Mouse (Mus musculus) gonadal fat pad, adult 2 months (tissue): ENCODE data around the gene Plekho2. TPM values are rescaled to one million over a fixed set of nuclear protein-coding genes. Genes with fewer than 3 reads are reported as not detected.

Experiments used
- DNase-seq: peaks from one replicate; pipeline ENCODE4 v3.0.0-alpha.2; 2012; ENCODE audit warnings: low read depth
- polyA plus RNA-seq: library from polyadenylated mRNA; depleted of rRNA; stranded (reverse); fragments of >200 nt; gene quantifications from 2 replicates; pipeline ENCODE4 v1.2.3, GENCODE M21; 2012; rRNA removed

Plekho2 gene
- polyA plus RNA-seq, 1 experiment = 23.6 TPM

DNA sequence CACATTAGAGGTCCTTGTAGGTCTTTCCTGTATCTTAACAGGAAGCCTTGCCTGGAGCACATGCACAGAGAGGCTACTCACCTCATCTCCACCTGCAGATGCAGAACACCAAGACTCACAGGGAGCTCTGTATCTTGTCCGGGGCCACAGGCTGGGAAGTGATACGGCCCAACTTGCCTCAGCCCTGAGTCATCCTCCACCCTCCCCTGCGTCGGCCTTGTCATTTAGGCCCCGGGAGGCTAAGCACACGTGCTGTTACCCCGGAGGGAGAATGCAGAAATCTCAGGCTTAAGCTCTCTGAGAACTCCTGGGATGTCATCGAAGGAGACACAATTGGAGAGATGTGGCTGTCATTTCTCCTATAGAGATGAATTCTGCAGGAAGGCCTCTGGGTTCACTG lies 50.2 kb downstream of the Plekho2 start:
- DNase-seq = no peak

DNA sequence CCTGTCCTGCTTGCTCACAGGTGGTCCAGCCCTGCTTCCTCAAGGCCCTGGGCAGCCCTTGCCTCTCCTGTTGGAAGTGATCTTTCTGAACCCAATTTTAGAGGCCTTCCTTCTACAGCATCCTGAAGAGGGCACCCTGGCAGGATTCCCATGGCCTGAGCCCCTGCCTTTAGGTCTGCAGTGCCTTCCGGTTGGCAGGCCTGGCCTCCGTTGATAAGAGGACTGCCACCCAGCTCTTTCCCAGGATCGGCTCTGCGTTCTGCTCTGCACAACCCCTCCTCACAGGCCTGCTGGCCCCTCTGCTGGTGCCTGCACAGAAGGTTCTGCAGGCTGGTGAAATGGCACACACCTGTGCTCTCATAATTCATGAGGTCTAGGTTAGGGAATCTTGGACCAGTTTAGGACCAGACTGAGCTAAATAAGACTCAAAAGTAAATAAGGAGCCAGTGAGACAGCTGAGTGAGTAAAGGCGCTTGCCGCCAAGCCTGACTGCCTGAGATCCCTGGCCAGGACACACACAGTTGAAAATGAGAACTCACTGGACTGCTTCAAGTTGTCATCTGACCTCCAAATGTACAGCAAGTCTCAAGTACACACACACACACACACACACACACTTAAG lies 51.3 kb downstream of the Plekho2 start:
- DNase-seq = no peak

DNA sequence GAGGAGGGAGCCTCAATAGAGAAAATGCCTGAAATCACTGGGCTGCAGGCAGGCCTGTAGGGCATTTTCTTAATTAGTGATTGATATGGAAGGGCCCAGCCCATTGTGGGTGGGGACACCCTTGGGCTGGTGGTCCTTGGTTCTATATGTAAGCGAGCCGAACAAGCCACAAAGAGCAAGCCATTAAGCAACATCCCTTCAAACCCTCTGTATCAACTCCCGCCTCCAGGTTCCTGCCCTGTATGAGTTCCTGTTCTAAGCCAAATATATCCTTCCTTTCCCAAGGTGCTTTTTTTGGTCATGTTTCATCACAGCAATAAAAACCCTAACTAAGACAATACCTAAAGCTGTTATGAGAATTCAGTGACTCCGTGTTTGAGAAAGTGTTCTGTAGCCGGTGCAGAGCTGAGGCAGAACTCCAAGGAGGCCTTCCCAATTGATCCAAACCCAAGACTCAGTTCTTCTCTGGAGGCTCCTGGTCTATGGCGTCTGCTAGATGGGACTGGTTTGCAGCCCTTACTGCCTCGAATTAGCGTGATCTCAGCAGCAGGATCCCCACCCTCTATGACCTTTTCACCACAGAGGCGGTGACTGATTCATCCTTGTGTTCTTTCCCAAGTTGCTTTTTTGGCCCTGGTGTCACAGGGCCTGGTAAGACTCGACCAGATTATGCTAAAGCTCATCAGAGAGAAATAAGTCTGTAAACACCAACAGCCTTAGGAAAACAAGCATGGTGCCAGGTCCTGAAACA lies 54.2 kb downstream of the Plekho2 start:
- no peak for DNase-seq

DNA sequence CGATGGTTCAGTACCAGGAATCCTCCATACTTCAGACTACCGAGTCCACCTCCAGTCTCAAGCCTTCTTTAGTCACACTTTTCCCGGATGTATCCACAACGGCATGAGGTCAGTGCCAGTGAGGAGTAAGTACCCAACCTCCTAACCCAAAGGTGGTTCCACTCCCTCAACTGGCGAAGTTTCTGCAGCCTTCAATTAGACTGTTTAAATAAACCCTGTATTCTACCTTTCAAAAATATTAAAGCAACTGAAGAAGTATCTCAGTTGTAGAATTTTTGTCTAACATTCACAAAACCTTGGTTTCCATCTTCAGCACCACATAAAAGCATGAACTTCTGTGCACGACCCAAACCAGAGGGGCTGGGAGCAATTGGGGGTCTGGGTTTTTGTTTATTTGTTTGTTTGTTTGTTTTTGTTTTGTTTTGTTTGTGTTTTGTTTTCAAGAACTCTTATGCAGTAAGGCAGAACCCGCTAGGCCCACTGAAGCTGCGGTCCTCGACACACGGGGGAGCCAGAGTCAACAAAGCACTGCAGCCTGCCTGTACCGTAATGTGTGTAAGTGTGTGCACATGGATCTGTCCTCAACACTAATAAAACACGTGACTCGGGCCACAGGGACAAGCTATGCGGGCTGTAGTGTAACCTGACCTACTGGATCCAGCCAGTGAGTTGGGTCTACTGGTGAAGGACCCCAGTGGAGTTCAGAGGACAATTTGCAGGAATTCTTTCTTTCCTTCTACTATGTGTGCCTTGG lies 56.1 kb downstream of the Plekho2 start:
- no peak for DNase-seq

DNA sequence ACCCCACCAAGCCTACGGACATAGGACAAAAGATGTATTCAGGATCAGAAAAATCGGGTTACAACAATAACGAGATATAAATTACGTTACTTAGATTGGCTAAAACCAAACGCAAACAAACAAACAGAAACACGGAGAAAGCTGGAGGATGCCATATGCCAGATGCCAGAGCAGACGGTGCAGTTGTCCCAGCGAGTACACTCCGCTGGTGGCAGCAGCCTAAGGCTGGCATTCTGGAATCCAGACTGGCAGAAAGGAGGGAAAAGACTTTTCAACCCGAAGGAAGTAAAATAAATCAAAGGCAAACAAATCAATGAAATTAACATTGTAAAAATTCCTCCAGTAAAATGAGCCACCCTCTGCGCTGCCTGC lies 59.3 kb downstream of the Plekho2 start:
- no peak for DNase-seq

DNA sequence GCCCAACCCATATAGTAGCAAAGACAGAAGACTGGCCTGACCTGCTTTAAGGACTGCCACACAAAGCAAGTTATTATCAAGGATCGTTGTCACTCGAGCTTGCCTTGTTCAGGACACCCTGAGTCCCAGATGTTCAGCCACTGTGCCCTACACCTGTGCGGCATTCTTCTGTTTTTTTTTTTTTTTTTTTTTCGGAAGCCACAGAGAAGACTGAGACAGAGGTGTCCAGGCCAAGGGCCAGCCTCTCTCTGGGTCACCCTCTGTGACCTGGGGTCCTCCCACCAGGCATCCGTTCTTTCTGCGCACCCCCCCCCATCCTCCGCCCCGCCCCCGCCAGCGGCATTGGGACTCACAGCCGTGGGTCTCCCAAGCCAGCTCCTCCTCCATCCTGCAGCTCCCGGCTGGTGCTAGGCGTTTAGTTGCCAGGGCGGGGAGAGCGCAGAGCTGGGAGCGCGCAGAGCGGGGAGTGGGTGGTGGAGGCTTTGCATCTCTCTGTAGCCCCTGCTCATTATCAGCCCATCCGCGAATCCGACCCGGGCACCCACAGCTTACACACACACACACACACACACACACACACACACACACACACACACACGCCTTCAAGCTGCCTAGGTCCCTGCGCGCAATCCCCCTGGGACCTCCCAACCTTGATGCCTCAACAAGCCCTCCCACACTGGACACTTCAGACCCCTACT lies 59.9 kb downstream of the Plekho2 start, which contains the start of gene Ankdd1a:
Ankdd1a (minus strand) TSS at position 387 of the 698 bp plus-strand sequence.
- no peak for DNase-seq

DNA sequence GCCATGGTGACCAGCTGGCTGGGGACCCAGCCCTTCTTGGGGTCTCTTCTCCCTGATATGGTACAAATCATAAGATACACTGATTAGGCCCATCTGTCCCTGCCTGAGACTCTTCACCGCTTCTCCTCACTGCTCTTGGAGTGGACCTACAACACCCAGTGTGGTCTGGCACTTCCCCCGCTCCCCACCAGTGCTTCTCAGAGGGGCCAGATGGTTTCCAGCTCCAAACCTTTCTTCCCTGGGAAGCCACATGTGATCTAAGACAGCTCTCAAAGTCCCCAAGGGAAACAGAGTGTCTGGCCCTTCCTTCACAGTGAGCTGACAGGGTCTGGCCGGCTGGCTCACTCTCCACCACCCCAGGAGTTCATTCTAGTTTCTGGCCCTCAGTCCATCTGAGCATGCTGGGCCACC lies 65.0 kb downstream of the Plekho2 start:
- DNase-seq = no peak

DNA sequence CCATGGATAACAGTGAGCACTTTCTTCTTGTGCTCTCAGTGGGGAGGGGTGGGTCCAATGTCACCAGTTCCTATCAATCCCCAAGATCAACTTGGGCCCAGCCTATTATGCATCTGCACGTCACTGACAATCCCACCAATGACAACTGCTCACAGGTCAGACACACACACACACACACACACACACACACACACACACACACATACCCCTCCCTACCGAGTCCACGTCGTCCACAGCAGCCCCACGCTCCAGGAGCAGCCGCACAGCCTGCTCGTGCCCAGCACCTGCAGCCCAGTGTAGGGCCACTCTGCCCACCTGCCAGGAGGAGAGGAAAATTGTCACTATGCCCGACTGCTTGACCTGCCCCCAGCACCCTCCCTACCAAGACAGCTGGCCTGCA lies 65.4 kb downstream of the Plekho2 start:
- DNase-seq = no peak

DNA sequence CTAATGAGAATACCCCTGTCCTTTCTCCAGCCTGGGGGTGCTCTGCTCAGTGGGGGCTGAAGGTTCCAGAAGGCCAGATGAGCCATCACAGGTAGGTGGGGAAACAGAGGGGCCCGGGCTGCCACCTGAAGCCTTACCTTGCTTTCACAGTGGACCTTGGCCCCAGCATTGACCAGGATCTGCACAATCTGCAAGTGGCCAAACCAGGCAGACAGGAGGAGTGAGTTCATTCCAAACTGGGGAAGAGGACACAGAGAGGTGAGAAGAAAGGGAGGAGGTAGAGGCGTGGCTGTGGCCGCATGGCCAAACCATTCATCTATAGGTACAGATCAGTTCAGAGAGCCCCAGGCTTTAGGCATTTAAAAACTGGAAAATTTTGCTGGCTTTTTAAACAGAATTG lies 67.3 kb downstream of the Plekho2 start:
- DNase-seq = no peak

DNA sequence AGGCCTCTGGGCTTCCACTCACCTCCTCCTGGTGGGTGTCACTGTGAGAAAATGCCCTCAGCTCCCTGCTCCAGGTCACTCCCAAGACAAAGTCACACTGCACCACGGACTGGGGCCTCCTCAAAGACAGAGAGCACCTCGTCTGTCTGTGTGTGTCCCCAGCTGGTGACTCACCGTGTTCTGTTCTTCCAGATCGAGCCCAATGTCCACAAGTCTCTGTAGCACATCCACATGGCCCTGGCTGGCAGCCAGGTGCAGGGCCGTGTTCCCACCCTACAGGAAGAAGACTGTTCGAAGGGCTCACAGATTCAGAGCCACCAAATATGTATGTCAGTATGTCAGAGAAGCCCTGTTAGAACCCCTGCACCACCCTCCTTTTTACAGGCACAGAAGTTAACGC lies 71.4 kb downstream of the Plekho2 start:
- DNase-seq = no peak

DNA sequence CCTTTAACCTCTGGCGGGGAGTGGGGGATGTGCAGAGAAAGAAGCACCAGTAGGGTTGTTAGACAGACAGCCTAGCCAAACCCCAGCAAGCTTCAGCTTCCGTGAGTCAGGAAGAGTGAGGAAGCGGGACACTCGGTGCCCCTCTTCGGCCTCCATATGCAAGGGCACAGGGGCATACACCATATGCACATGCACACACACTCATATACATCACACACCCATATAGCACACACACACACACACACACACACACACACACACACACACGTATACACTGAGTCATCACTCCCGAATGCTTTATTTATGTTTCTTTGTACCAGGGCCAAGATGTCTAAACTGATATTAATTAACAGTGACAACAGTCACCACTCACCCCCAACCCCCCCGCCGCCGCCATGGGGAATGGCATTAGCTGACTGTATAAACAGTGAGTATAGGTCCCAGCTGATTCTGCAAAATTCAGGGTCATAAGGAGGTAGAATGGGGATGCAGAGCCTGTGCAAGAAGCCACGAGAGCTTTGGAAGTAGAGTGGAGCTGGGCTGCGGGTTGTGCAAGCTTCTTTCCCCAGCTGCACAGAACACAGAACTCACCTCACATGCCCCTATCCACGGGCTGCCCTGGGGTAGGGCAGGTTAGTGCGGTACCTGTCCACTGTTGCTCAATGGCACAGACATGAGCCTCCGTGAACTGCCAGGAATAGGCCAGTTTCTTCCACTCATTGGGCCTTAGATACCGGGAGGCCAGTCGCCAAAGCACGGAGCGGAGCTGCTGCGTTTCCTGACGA lies 76.9 kb downstream of the Plekho2 start:
- DNase-seq = no peak

Other genes starting within 250 kb of the Plekho2 start
- gene Pdcd7, start 233.9 kb downstream of the Plekho2 start, polyA plus RNA-seq = 6.5 and 9.1 TPM in 2 replicates
- 0.15 and 0.20 TPM in 2 replicates for gene Ubap1l, start 219.0 kb downstream of the Plekho2 start, polyA plus RNA-seq
- 0.79 and 0.99 TPM in 2 replicates for gene Kbtbd13, start 188.4 kb downstream of the Plekho2 start, polyA plus RNA-seq
- gene Rasl12, start 181.5 kb downstream of the Plekho2 start, polyA plus RNA-seq = 35.6 and 36.9 TPM in 2 replicates
- gene Slc51b, start 157.1 kb downstream of the Plekho2 start, polyA plus RNA-seq = not detected in 2 replicates
- 9.3 and 11.4 TPM in 2 replicates for gene Mtfmt, start 144.3 kb downstream of the Plekho2 start, polyA plus RNA-seq
- gene Spg21, start 119.1 kb downstream of the Plekho2 start, polyA plus RNA-seq = 38.1 and 41.5 TPM in 2 replicates
- gene Ankdd1a, start 59.8 kb downstream of the Plekho2 start, polyA plus RNA-seq = 0.30 and 0.70 TPM in 2 replicates
- 0.19 and 0.32 TPM in 2 replicates for gene Pif1, start 7.1 kb upstream of the Plekho2 start, polyA plus RNA-seq
- gene Rbpms2, start 49.6 kb upstream of the Plekho2 start, polyA plus RNA-seq = 35.9 and 48.5 TPM in 2 replicates
- 97.5 and 99.6 TPM in 2 replicates for gene Oaz2, start 88.0 kb upstream of the Plekho2 start, polyA plus RNA-seq
- gene Zfp609, start 247.5 kb upstream of the Plekho2 start, polyA plus RNA-seq = 5.0 and 7.7 TPM in 2 replicates